Mouse (Mus musculus) limb, embryonic 10.5 days (tissue): ENCODE results near the gene 0610030E20Rik. TPM values are rescaled to one million over a fixed set of nuclear protein-coding genes. Genes with fewer than 3 reads are reported as not detected.

Experiments used
- DNase-seq: peaks from one replicate; pipeline ENCODE4 v3.0.0-alpha.2; 2017; ENCODE audit warnings: low spot score
- H3K27ac ChIP-seq: fragments of 300-500 bp; sonication (generic); 2 replicates; pipeline ENCODE4 v1.5.1; 2016; ENCODE audit warnings: mild to moderate bottlenecking
- H3K27me3 ChIP-seq: fragments of 300-500 bp; sonication (generic); 2 replicates; pipeline ENCODE4 v1.6.1; 2016; ENCODE audit warnings: low read depth, mild to moderate bottlenecking; ENCODE audit not compliant: poor library complexity, severe bottlenecking
- H3K36me3 ChIP-seq: fragments of 300-500 bp; sonication (generic); 2 replicates; pipeline ENCODE4 v1.6.1; 2016; ENCODE audit warnings: mild to moderate bottlenecking, moderate library complexity
- H3K4me1 ChIP-seq: fragments of 300-500 bp; sonication (generic); 2 replicates; pipeline ENCODE4 v1.6.1; 2016
- H3K4me3 ChIP-seq: fragments of 300-500 bp; sonication (generic); 2 replicates; pipeline ENCODE4 v1.5.1; 2016; ENCODE audit warnings: mild to moderate bottlenecking, moderate library complexity
- H3K9me3 ChIP-seq: fragments of 300-500 bp; sonication (generic); replicated peaks from 2 replicates; pipeline ENCODE4 v1.6.1; 2016; ENCODE audit warnings: mild to moderate bottlenecking
- WGBS: fragments of 180-500 bp; shearing (Covaris S2); methylation state at CpG from one replicate; pipeline ENCODE4 v1.1.7; 2016; 5-methylcytosine and 5-hydroxymethylcytosine counted together
- polyA plus RNA-seq: library from polyadenylated mRNA; unstranded; fragments of >200 nt; fragmentation: Nextera tagmentation; extraction: Ambion mirVana; gene quantifications from 2 replicates; pipeline ENCODE4 v1.2.1, GENCODE M21; 2016

0610030E20Rik gene
- 24.3 and 27.3 TPM in 2 replicates for polyA plus RNA-seq

DNA sequence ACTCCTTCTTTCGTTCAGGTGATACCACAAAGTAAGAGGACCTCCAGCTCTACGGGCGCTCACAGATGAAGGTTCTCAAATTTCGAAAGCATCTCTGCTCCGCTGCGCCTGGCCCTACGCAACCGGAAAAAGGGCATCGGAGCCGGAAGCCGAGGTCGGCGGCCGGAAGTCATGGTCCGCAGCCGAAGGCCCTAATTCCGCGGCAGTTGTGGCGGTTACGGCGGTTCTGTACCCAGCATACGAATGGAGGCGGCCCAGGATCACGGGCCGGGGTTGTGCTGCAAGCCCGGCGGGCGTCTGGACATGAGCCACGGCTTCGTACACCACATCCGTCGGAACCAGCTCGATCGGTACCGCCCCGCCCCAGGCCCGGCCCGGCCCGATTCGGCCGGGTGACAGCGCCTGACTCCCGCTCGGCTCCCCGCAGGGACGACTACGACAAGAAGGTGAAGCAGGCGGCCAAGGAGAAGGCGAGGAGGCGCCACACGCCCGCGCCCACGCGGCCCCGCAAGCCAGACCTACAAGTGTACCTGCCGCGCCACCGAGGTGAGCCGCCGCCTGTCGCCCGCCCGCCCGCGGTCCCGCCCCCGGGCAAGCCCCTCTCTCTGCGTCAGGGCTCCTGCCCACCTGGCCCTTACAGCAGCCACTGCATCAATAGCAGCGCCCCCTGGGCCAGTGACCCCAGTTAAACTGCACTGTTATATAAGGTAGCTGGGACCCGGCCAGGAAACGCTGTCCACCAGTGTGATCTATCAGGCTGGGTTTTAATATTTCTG lies at the start of gene 0610030E20Rik:
Gene 0610030E20Rik (plus strand): TSS at position 152 of the 776 bp plus-strand sequence.
- H3K36me3 ChIP-seq: peaks cover 38% of the 10 kb centered on the region
- H3K27me3 ChIP-seq: no peaks in the 10 kb centered on the region
- H3K4me1 ChIP-seq: peaks cover 49% of the 10 kb centered on the region
- peak; percentile 89 for DNase-seq
- no peaks in the 10 kb centered on the region for H3K9me3 ChIP-seq
- under 1% methylated on average over 72 of the region's 72 CpGs for WGBS
- H3K4me3 ChIP-seq: peak within 1 kb of the TSS; percentile 90
- peak within 1 kb of the TSS; percentile 93 for H3K27ac ChIP-seq

DNA sequence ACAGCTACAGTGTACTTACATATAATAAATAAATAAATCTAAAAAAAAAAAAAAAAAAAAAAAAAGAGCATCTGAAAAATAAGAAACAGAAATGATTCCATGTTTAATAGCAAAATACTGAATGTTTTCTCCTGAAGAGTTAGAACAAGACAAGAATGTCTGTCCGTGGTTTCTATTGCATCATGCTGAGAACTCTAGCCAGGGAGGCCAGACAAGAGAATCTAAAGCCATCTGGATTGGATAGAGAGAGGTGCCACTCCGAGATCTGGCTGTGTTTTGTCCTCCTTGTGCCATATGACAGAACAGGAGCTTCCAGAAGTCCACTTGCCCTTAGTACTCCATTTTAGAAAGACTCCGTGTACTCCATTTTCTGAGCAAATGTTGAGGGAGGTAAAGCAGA lies 49.3 kb upstream of the 0610030E20Rik start:
- 79% methylated on average over 3 of the region's 3 CpGs for WGBS
- no peaks in the 10 kb centered on the region for H3K4me1 ChIP-seq

DNA sequence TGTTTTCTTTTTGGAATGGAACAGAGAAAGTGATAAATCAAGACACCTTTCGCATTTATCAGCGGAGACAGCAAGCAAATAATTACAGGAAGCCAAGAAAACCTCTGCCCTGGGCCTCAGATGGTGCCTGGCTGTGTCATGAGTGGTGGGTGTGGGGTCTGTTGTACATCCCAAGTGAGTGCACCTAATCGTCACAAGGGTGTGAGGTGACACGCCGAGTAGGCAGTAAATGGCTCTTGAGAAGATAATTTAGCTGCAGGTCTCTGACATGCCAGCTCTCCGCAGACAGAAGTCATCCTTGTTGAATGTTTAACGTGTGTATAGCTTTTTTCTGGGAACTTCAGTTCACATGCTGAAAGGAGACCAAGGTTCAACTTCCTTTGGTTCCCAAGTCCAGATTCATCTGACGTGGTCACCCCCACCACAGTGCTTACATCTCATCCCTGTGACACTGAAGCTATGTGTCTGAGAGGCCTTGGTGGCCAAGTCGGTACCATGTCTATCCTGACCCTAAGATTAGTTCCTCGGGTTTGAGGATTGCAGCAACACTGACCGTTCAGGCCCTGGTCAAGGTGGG lies 44.7 kb upstream of the 0610030E20Rik start:
- WGBS: 83% methylated on average over 11 of the region's 11 CpGs
- Histone ChIP-seq H3K36me3 (no peaks in the 10 kb centered on the region), H3K4me1 (peaks cover 11% of the 10 kb centered on the region), H3K27ac (no peak overlapping the region), H3K27me3 (no peaks in the 10 kb centered on the region), H3K9me3 (no peaks in the 10 kb centered on the region), H3K4me3 (no peak overlapping the region)
- DNase-seq: no peak

More for the DNA sequence above, 49.3 kb upstream of the 0610030E20Rik start:
- Histone ChIP-seq H3K36me3 (no peaks in the 10 kb centered on the region), H3K27ac (no peak overlapping the region), H3K27me3 (no peaks in the 10 kb centered on the region), H3K9me3 (no peaks in the 10 kb centered on the region), H3K4me3 (no peak overlapping the region)
- DNase-seq: no peak

DNA sequence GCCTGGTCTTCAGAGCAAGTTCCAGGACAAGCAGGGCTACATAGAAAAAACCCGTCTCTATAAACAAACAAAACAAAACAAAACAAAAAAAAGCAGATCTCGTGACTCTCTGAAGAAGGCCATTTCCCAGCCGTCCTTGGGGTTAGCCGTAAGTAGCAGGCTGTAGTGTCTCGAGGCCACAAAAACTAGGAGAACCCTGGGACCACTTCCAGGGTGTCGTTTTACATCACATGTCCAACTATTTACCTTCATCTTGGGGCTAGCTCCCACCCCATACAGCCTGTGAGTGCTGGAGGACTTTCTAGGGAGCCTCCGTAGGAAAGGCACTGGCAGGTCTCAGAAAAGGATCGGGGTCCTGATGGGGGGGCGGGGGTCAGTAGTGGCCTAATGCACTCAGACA lies 43.6 kb upstream of the 0610030E20Rik start:
- Histone ChIP-seq H3K4me1 (peaks cover 11% of the 10 kb centered on the region), H3K36me3 (no peaks in the 10 kb centered on the region), H3K9me3 (no peaks in the 10 kb centered on the region), H3K27me3 (no peaks in the 10 kb centered on the region), H3K27ac (peak overlapping the region; percentile 34; the same call in 1 of the 2 replicates), H3K4me3 (no peak overlapping the region)
- WGBS: 44% methylated on average over 9 of the region's 9 CpGs
- no peak for DNase-seq

DNA sequence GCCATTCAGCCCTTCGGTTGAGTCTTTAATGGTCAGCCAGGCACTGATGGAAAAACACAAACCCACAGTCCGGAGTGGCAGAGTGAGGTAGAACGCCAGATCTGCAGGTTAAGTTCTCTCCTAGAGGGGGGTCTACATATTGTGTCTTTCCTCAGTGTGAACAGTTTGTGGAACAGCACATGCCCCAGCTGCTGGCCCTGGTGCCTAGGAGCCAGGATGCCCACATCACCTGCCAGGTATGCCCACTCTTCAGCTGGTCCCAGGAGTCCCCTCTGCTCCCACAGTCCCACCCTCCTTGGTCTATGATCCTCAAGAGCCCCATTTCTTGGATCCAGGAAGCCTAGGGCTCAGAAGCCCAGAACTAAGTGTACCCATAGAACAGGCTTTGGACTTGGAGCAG lies 34.9 kb upstream of the 0610030E20Rik start:
- H3K9me3 ChIP-seq: no peaks in the 10 kb centered on the region
- H3K27me3 ChIP-seq: no peaks in the 10 kb centered on the region
- no peak for DNase-seq
- no peak overlapping the region for H3K27ac ChIP-seq
- H3K36me3 ChIP-seq: peaks cover 47% of the 10 kb centered on the region
- no peak overlapping the region for H3K4me3 ChIP-seq
- 0 out of 2 replicates have a peak, but pooled peaks cover 2% of the 10 kb centered on the region for H3K4me1 ChIP-seq
- WGBS: 88% methylated on average over 3 of the region's 3 CpGs

DNA sequence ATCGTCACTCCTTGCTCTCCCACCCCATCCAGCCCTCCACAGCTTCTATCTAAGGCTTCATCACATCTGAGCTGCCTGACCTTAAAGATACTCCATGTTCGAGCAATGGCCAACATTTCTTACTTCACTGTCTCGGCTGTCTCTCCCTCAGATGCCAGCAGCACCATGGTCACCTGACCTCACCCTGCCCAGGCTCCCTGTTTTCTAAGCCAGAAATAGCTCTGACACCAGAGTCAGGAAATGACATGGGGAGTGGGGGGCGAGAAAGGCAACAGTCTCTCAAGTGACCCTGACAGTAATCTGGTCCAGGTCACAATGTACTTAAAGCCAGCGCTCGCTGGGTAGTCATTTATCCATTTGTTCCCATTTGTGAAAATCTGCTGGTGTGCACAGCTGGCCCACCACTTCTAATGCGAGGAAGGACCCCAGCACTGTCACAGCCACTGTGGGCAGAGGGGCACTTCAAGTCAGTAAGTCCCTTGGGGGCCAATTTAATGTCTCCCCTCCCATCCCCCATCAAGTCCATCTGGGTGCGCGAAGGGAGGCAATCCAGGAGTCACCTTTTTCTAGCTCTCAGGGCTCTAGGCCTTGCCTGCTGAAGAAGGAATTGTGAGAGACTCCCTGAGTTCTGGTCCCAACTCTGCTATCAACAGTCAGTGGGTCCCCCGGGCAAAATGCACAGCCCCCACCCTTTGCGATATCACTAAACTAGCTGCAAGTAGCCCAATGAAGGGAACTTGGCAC lies 33.8 kb upstream of the 0610030E20Rik start:
- Histone ChIP-seq H3K36me3 (peaks cover 58% of the 10 kb centered on the region), H3K4me3 (no peak overlapping the region), H3K9me3 (no peaks in the 10 kb centered on the region), H3K4me1 (0 out of 2 replicates have a peak, but pooled peaks cover 2% of the 10 kb centered on the region), H3K27ac (no peak overlapping the region), H3K27me3 (no peaks in the 10 kb centered on the region)
- 88% methylated on average over 11 of the region's 11 CpGs for WGBS
- DNase-seq: no peak

DNA sequence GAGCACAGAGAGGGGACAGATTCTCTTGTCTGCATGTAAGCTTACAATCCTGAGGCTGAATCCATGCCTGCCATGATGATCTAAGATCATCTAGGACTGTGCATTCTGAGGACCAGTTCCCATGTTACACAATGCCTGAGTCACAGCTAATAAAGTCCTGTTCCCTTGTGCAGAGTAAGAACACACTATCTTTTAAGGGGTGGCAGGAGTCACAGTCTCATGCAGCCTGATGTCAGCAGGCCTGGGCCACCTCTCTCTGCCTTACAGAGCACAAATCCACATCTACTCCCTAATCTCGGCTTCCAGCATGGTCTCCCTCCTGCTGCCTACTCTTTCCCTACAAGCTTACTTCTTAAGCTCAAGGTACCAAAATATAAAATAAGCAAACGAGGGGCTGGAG lies 31.7 kb upstream of the 0610030E20Rik start:
- no peak overlapping the region for H3K4me3 ChIP-seq
- no peak for DNase-seq
- H3K9me3 ChIP-seq: no peaks in the 10 kb centered on the region
- 0 out of 2 replicates have a peak, but pooled peaks cover 2% of the 10 kb centered on the region for H3K4me1 ChIP-seq
- H3K27me3 ChIP-seq: no peaks in the 10 kb centered on the region
- 88% methylated on average over 2 of the region's 2 CpGs for WGBS
- peaks cover 79% of the 10 kb centered on the region for H3K36me3 ChIP-seq
- H3K27ac ChIP-seq: no peak overlapping the region

DNA sequence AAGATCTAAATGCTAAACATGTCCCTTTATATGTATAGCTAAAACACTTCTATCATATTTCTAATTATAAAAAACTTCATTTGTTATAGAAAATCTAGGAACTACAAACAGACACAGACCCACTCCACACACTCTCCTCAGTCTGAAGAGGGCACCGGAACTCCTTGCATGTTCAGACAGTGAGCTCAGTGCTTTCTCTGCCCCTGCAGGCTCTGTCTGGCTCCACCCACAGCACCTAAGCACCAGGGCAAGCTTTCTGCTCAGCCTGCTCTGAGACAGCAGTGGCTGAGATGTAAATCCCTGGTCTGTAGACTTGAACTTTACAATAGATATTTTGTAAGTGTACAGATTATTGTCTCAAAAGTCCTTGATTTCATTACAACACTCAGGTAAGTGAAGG lies 31.1 kb upstream of the 0610030E20Rik start:
- no peak for DNase-seq
- peaks cover 86% of the 10 kb centered on the region for H3K36me3 ChIP-seq
- no peak overlapping the region for H3K27ac ChIP-seq
- 0 out of 2 replicates have a peak, but pooled peaks cover 2% of the 10 kb centered on the region for H3K4me1 ChIP-seq
- H3K9me3 ChIP-seq: no peaks in the 10 kb centered on the region
- no peaks in the 10 kb centered on the region for H3K27me3 ChIP-seq
- no peak overlapping the region for H3K4me3 ChIP-seq
- 78% methylated on average over 1 of the region's 1 CpGs for WGBS

DNA sequence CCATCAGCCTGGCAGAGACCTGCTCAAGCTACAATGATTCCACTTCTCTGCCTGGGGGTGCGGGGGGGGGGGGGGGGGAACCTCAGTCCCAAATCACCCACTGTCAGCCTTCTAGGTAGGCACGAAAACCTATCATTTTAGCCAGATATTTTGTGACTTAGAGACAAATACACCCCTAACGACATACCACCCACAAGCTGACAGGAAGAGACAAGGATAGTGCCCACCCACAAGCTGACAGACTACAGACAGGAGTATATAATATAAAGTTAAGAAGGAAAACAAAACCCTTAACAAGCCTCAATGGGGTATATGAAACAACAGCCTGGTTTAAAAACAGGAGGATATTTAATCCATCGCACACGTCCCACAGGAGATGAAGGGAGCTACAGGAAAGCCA lies 28.7 kb upstream of the 0610030E20Rik start:
- H3K36me3 ChIP-seq: peaks cover 95% of the 10 kb centered on the region
- H3K9me3 ChIP-seq: no peaks in the 10 kb centered on the region
- no peak overlapping the region for H3K27ac ChIP-seq
- H3K4me3 ChIP-seq: no peak overlapping the region
- 86% methylated on average over 5 of the region's 5 CpGs for WGBS
- 0 out of 2 replicates have a peak, but pooled peaks cover 2% of the 10 kb centered on the region for H3K4me1 ChIP-seq
- no peak for DNase-seq
- H3K27me3 ChIP-seq: no peaks in the 10 kb centered on the region

DNA sequence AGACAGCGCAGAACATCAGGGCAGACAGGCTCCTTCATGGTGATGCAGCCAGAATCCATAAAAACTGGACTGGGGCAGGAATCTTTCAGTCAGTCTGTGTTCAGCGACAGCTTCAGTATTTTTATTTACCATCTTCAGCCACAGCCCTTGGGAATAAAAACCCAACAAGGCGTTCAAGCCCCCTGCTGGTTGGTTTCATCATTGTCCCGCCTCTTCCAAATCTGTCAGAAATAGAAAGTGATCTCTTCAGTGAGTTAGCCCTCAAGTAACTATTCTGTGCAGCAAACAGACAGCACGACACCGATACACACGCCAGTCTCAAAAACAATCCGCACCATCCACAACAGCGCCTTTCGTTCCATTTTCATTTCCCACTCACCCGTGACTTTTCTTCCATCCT lies 28.1 kb upstream of the 0610030E20Rik start:
- peaks cover 95% of the 10 kb centered on the region for H3K36me3 ChIP-seq
- no peak overlapping the region for H3K27ac ChIP-seq
- DNase-seq: no peak

DNA sequence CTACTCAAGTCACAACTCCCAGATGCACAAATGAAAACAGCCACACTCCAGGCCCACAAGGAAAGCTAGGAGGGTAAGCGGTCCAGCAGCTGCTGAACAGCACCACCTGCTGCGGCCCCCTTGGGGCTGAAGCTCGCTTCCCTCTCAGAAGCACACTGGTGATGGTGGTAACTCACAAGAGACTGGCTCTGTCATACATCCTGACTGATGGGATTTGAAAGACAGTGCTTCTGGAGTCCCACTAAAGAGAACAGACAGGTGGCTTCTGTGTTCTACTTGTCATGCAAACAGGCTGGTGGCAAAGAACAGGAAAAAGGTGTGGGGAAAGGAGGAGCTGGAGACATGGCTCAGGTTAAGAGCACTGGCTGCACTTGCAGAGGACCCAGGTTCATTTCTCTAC lies 24.2 kb upstream of the 0610030E20Rik start:
- no peak overlapping the region for H3K27ac ChIP-seq
- no peak overlapping the region for H3K4me3 ChIP-seq
- H3K36me3 ChIP-seq: peaks cover 99% of the 10 kb centered on the region
- no peaks in the 10 kb centered on the region for H3K9me3 ChIP-seq
- 96% methylated on average over 3 of the region's 3 CpGs for WGBS
- no peaks in the 10 kb centered on the region for H3K4me1 ChIP-seq
- no peaks in the 10 kb centered on the region for H3K27me3 ChIP-seq
- no peak for DNase-seq

More for the DNA sequence above, 28.1 kb upstream of the 0610030E20Rik start:
- Histone ChIP-seq H3K4me1 (no peaks in the 10 kb centered on the region), H3K9me3 (no peaks in the 10 kb centered on the region), H3K4me3 (no peak overlapping the region), H3K27me3 (no peaks in the 10 kb centered on the region)
- WGBS: 91% methylated on average over 11 of the region's 11 CpGs

DNA sequence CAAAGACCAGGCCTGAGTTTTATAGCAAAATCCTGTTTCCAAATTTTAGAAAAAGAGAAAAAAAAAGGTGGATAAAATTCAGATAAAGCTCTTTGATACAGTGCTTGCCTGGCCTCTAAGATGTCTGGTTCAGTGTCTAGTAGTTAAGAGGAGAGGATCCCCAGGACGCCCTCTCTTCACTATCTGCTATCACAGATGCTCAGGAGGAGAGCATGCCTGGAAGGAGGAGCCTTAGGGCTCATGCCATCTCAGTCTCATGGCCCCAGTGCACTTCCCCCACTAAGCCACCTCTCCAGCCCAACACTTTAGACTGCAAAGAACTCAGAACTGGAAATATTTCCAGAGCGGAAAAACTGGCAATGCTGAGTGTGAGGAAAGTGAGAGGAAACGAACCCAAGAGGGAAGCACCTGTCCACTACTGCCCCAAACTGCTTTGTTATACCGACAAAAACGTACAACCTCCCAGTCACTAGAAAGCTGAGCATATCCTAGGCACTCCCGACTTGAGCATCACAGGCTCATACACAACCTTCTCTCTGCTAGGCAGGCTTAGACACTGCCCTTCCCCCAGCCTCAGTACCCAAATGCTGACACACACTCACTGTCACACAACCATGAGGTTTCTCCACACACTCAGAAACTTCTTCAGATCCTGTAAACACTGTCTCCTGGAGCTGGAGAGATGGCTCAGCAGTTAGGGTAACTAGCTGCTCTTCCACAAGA lies 23.2 kb upstream of the 0610030E20Rik start:
- no peaks in the 10 kb centered on the region for H3K4me1 ChIP-seq
- 90% methylated on average over 6 of the region's 6 CpGs for WGBS
- H3K27me3 ChIP-seq: no peaks in the 10 kb centered on the region
- no peaks in the 10 kb centered on the region for H3K9me3 ChIP-seq
- H3K36me3 ChIP-seq: peaks cover 99% of the 10 kb centered on the region
- no peak overlapping the region for H3K27ac ChIP-seq
- H3K4me3 ChIP-seq: no peak overlapping the region
- DNase-seq: no peak
